Mouse (Mus musculus): ENCODE measurements at regions not wholly inside any gene's neighbourhood (a gene's known extent, or its start where the extent isn't known, plus 50 kb on each side); places are given as distances from the start of the nearest gene placed in this dataset.
"Not testable (repeated sequence)": the region's sequence is repeated elsewhere in the genome, so short reads cannot be mapped to it uniquely, and the experiment has no call there.

- not testable (repeated sequence) for DNase-seq
These were observed 292.1 kb upstream of the Pkdcc start for GRCm38 (mm10) chr17:82922986-82923385.

- no peak for DNase-seq
These were observed 289.3 kb upstream of the Pkdcc start for GRCm38 (mm10) chr17:82925751-82926150.

- no peak for DNase-seq
These were observed 287.4 kb upstream of the Pkdcc start for GRCm38 (mm10) chr17:82927681-82928080.

GRCm38 (mm10) chr17:82929511-82929910, 285.6 kb upstream of the Pkdcc start:
- no peak for DNase-seq

- DNase-seq: no peak
These were observed 284.4 kb upstream of the Pkdcc start for GRCm38 (mm10) chr17:82930738-82931137.

- DNase-seq: no peak
These were observed 283.6 kb upstream of the Pkdcc start for GRCm38 (mm10) chr17:82931476-82931875.

GRCm38 (mm10) chr17:82936836-82937235, 278.3 kb upstream of the Pkdcc start:
- DNase-seq: no peak

- DNase-seq: no peak
These were observed 269.0 kb upstream of the Pkdcc start for GRCm38 (mm10) chr17:82946083-82946482.

- DNase-seq: no peak
These were observed 265.3 kb upstream of the Pkdcc start for GRCm38 (mm10) chr17:82949794-82950193.

- DNase-seq: no peak
These were observed 264.8 kb upstream of the Pkdcc start for GRCm38 (mm10) chr17:82950268-82950667.

GRCm38 (mm10) chr17:82957409-82957808, 257.7 kb upstream of the Pkdcc start:
- DNase-seq: peak; percentile 79

- no peak for DNase-seq
These were observed 251.7 kb upstream of the Pkdcc start for GRCm38 (mm10) chr17:82963374-82963773.

- peak; percentile 10 for DNase-seq
These were observed 215.4 kb upstream of the Pkdcc start for GRCm38 (mm10) chr17:82999710-83000109.

- peak; percentile 33 for DNase-seq
These were observed 214.7 kb upstream of the Pkdcc start for GRCm38 (mm10) chr17:83000411-83000810.

GRCm38 (mm10) chr17:83001567-83001966, 213.5 kb upstream of the Pkdcc start:
- DNase-seq: peak; percentile 51

GRCm38 (mm10) chr17:83010845-83011244, 204.2 kb upstream of the Pkdcc start:
- peak; percentile 34 for DNase-seq

- DNase-seq: no peak
These were observed 199.4 kb upstream of the Pkdcc start for GRCm38 (mm10) chr17:83015656-83016055.

GRCm38 (mm10) chr17:83016936-83017335, 198.2 kb upstream of the Pkdcc start:
- DNase-seq: no peak

GRCm38 (mm10) chr17:83019267-83019666, 195.8 kb upstream of the Pkdcc start:
- no peak for DNase-seq

GRCm38 (mm10) chr17:83020576-83020975, 194.5 kb upstream of the Pkdcc start:
- no peak for DNase-seq

- peak; percentile 91 for DNase-seq
These were observed 189.7 kb upstream of the Pkdcc start for GRCm38 (mm10) chr17:83025340-83025816.

GRCm38 (mm10) chr17:83034914-83035573, 180.0 kb upstream of the Pkdcc start:
- no peak for DNase-seq

- DNase-seq: no peak
These were observed 179.5 kb upstream of the Pkdcc start for GRCm38 (mm10) chr17:83035574-83035918.

GRCm38 (mm10) chr17:83039563-83039962, 175.5 kb upstream of the Pkdcc start:
- no peak for DNase-seq

GRCm38 (mm10) chr17:83044515-83044914, 170.6 kb upstream of the Pkdcc start:
- no peak for DNase-seq

Measured in retina, postnatal 1 day (tissue).